Mouse (Mus musculus): ENCODE data around the gene Wdr18.

Gene Wdr18

GRCm38 (mm10) chr10:79977324-79977723 is 17.4 kb downstream of the Wdr18 start:
- DNase-seq (ENCODE audit: low spot score in 2 of 2), result no peak

DNA sequence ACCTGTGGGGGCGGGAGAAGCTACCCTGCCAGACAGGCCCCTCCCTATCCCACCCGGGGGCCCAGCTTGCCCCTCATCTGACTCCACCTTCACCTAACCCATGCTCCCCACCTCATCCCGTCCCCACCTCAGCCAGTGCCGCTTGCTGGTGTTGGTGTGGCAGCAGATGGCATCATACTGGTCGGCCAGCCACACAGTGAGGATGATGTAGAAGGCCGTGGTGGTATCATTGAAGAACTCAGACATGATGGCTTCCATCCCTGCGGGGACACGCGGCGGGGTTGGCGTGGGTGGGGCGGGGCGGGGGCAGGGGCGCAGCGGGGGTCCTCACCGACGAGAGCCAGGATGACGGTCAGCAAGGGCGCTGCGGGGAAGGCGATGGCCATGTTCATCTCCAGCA is 18.1 kb downstream of the Wdr18 start:
- DNase-seq (ENCODE audit: low spot score in 2 of 2), result no peak

GRCm38 (mm10) chr10:79979401-79980155 is 19.6 kb downstream of the Wdr18 start:
- no peak for DNase-seq (ENCODE audit: low spot score in 2 of 2)

- DNase-seq (ENCODE audit: low spot score in 2 of 2), result no peak
Measured at GRCm38 (mm10) chr10:79983205-79983604, 23.3 kb downstream of the Wdr18 start.

- DNase-seq (ENCODE audit: low spot score in 2 of 2), result peak; percentile 50 to 63
Measured at GRCm38 (mm10) chr10:79983670-79984069, 23.7 kb downstream of the Wdr18 start.

GRCm38 (mm10) chr10:79984195-79984816 is 24.4 kb downstream of the Wdr18 start, which contains the start of gene Tmem259:
Tmem259 (minus strand) TSS chr10:79984330.
- DNase-seq (ENCODE audit: low spot score in 2 of 2), result peak; percentile 78 to 87

GRCm38 (mm10) chr10:79984871-79985270 is 24.9 kb downstream of the Wdr18 start:
- DNase-seq (ENCODE audit: low spot score in 2 of 2), result peak; percentile 93 to 99

DNA sequence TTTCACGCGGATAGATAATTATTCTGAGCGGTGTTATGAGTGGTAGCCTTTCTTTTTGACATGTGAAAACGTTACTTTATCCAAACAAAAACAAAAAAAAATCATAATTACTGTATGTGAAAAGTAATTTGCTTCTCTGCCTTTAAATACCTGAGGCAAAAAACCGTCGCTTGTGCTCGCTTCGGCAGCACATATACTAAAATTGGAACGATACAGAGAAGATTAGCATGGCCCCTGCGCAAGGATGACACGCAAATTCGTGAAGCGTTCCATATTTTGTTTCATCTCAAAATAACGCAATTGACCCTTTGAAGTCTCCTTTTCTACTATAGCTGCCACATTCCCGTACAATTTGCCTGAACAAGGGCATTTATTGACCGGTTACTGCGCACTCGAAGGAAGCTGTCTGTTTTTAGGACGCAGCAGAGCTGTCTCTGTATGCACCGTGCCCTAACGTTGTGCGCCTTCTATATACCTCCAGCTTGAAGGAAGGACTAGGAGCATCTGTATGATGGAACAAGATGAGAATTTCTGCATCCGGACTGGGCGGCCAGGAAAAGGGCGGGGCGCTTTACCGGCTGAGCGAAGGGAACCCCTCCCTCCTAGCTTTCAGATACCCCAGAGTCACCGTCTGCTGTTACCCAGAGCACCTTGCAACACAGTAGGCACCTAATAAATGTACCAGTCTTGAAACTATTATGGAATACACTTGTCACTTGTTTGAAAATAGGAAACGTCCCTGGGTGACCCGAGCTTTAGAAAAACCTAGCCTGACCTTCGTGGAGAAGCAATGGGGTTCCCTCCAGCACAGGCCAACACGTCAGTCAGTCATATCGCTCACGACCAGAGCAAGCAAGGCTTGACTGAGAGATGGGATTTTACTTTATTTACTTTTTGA is 25.6 kb downstream of the Wdr18 start:
- DNase-seq (ENCODE audit: low spot score in 2 of 2), result peak; percentile 67 to 82

GRCm38 (mm10) chr10:79986232-79986878 is 26.4 kb downstream of the Wdr18 start:
- no peak for DNase-seq (ENCODE audit: low spot score in 2 of 2)

DNA sequence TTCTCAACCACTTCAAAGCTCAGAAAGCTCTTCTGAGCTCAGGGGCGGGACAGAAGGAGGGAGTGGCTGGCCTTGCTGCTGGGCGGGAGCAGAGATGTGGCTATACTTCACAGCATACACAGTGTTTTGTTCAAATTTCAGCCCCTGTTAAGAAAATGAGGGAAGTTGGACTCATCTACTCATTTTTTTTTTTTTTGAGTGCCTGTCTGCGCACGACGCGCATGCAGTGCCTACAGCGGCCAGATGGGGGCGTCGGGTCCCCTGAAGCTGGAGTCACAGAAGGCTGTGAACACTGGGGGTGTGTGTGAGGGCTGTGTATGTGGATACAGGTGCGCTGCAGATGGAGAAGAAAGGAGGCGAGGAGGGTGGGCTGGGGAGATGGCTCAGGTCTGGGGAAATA is 27.0 kb downstream of the Wdr18 start:
- peak; percentile 81 to 89 for DNase-seq (ENCODE audit: low spot score in 2 of 2)

- DNase-seq (ENCODE audit: low spot score in 2 of 2), result no peak
Measured at GRCm38 (mm10) chr10:79987771-79988505, 28.0 kb downstream of the Wdr18 start.

- DNase-seq (ENCODE audit: low spot score in 2 of 2), result no peak
Measured at GRCm38 (mm10) chr10:79988506-79989271, 28.7 kb downstream of the Wdr18 start, which contains the start of gene Cnn2. Cnn2 (plus strand) TSS chr10:79988584.

DNA sequence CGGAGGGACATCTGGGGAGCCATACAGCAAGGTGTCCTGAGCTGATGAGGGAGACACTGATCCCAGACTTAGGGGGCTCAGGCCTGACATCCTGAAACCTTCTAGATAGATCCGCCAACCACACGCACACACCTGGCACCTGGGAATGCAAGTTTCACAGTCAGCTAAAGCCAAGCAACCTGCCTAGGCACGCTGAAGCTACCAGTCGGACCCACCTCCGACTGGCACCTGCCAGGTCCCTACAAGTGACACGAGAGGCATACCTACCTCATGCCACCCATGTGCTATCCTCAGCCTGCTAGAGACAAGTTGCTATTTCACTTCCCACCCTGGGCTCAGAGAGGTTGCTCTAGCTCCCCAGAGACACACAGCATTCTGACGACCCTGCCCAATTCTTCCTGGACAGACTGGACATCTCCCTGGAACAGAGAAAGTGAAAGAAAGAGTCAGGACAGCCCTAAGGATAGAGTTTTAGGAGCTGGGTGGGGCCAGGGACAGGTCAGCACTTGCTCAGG is 29.4 kb downstream of the Wdr18 start:
- DNase-seq (ENCODE audit: low spot score in 2 of 2), result no peak

GRCm38 (mm10) chr10:79989870-79990269 is 29.9 kb downstream of the Wdr18 start:
- DNase-seq (ENCODE audit: low spot score in 2 of 2), result no peak

DNA sequence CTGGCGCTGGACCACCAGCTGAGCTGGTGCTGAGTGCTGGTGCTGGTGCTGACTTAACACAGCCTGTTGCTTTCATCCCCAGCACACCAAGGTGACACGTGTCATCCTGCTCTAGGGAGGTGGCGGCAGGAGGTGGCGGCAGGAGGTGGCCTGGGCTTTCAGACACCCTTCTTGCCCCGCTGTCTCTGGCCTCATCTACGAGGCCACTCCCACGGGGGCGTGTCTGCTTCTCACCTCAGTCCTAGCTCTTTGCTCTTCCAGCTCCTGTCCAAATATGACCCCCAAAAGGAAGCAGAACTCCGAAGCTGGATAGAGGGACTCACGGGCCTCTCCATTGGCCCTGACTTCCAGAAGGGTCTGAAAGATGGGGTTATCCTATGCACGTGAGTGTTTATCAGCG is 31.1 kb downstream of the Wdr18 start:
- DNase-seq (ENCODE audit: low spot score in 2 of 2), result no peak

GRCm38 (mm10) chr10:79991548-79991947 is 31.6 kb downstream of the Wdr18 start:
- no peak for DNase-seq (ENCODE audit: low spot score in 2 of 2)

- no peak for DNase-seq (ENCODE audit: low spot score in 2 of 2)
Measured at GRCm38 (mm10) chr10:79994397-79995115, 34.6 kb downstream of the Wdr18 start.

GRCm38 (mm10) chr10:79995636-79996035 is 35.7 kb downstream of the Wdr18 start:
- no peak for DNase-seq (ENCODE audit: low spot score in 2 of 2)
